Mouse (Mus musculus): ENCODE results near the gene Rin3.
A peak's percentile ranks its signal among the peaks of the same experiment; 100 is the strongest.
"Not testable (repeated sequence)": the region's sequence is repeated elsewhere in the genome, so short reads cannot be mapped to it uniquely, and the experiment has no call there.

Gene Rin3

GRCm38 (mm10) chr12:102282763-102283482, at the start of gene Rin3:
Gene Rin3 (plus strand): TSS chr12:102283048.
- peak; percentile 61 for DNase-seq (ENCODE audit: low read depth, low spot score)

- no peak for DNase-seq (ENCODE audit: low read depth, low spot score)
Observed at GRCm38 (mm10) chr12:102235551-102235950, 47.3 kb upstream of the Rin3 start.

GRCm38 (mm10) chr12:102236317-102236716, 46.5 kb upstream of the Rin3 start:
- DNase-seq (ENCODE audit: low read depth, low spot score): no peak

GRCm38 (mm10) chr12:102242076-102242722, 40.6 kb upstream of the Rin3 start:
- no peak for DNase-seq (ENCODE audit: low read depth, low spot score)

DNA sequence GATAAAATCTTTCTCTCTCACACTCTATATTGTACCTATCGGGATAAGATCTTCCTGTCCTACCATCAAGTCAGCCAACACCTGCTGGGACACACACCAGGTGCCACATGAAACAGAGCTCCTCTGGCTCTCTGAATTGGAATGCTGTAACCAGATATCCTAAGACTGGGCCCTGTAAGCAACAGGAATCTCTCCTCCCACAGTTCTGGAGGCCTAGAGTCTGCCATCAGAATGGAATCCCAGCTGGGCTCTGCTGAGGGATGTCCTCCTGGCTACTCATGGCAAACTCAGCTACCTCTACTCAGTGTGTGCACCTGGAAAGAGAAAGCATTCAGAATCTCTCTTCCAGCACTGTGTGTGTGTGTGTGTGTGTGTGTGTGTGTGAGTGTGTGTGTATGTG, 38.9 kb upstream of the Rin3 start:
- DNase-seq (ENCODE audit: low read depth, low spot score): no peak

- no peak for DNase-seq (ENCODE audit: low read depth, low spot score)
Observed at GRCm38 (mm10) chr12:102246226-102246625, 36.6 kb upstream of the Rin3 start.

- DNase-seq (ENCODE audit: low read depth, low spot score): no peak
Observed at GRCm38 (mm10) chr12:102248104-102248503, 34.7 kb upstream of the Rin3 start.

- no peak for DNase-seq (ENCODE audit: low read depth, low spot score)
Observed at GRCm38 (mm10) chr12:102250316-102250715, 32.5 kb upstream of the Rin3 start.

GRCm38 (mm10) chr12:102251070-102251469, 31.8 kb upstream of the Rin3 start:
- DNase-seq (ENCODE audit: low read depth, low spot score): no peak

DNA sequence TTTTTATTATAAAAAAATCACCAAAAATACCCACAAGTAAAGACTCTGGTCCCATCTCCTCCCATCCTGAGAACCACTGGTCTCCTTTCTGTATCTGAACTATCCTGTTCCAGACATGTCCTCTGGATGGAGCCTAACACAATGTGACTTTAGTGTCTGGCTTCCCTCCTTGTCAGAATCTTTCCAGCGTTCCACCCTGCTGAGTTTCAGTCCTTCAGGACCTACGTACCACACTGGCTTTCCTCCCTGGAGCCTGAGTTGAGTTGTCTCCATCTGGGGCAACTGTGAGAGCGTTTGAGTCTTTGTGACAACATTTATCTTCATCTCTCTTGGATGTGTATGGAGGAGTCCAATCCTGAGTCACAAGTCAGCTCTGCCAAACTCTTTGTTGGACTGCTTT, 30.9 kb upstream of the Rin3 start:
- DNase-seq (ENCODE audit: low read depth, low spot score): no peak

GRCm38 (mm10) chr12:102252525-102252924, 30.3 kb upstream of the Rin3 start:
- no peak for DNase-seq (ENCODE audit: low read depth, low spot score)

GRCm38 (mm10) chr12:102255012-102255411, 27.8 kb upstream of the Rin3 start:
- DNase-seq (ENCODE audit: low read depth, low spot score): peak; percentile 18

- DNase-seq (ENCODE audit: low read depth, low spot score): no peak
Observed at GRCm38 (mm10) chr12:102258522-102259112, 24.2 kb upstream of the Rin3 start.

DNA sequence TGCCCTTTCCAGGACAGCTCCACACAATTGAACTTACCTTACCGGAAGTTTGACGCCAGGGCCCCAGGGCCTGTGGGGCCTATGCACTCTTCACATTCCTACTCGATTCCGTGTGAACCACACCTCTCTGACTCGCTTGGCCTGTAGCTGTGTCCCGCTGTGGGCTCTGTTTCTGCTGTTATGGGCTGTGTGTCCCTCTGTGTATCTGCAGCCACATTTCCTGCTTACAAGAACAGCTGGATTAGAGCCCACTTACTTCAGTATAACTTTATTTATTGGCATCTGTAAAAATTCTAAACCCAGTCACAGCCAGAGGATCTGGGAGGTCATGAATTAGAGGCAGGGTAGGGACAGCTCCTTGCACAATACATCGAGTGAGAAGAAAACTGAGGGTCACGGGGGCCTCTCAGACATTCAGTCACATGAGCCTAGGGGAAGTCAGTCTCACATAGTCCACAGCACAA, 20.9 kb upstream of the Rin3 start:
- DNase-seq (ENCODE audit: low read depth, low spot score): no peak

DNA sequence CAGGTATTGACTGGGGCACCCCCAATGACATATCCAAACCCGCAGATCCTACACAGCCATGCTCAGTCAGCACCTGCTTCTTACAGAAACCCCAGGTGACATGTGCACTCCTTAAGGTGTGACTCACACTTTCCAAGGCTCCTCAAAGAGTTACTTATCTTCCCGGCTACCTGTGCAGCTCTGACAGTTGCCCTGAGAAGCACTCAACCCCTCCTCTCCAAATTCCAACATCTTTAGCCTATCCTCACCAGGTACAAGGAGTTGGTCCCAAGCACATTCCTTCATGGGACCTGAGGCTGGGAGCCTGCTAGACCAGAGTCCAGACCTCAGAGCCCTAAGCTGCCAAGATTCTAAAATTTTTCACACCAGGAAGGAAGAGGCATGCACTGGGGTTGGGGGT, 20.0 kb upstream of the Rin3 start:
- no peak for DNase-seq (ENCODE audit: low read depth, low spot score)

DNA sequence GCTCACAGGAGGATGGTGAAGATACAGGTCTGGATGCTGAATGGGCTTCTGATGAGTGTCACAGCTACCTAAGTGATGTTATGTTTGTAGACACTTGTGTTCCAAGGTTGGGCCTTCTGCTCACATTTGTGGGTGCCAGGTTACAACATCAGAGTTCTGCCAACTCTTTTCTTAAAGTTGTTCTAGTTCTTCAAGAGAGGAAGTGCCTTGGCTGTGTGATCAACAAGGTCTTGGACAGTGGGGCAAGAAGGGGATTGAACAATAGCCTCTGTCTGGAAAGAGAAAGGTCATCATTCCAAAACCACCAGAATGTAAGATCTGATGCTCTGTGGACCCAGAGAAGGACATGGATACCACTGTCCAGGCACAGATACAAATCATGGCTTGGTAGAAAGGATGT, 19.6 kb upstream of the Rin3 start:
- no peak for DNase-seq (ENCODE audit: low read depth, low spot score)

- no peak for DNase-seq (ENCODE audit: low read depth, low spot score)
Observed at GRCm38 (mm10) chr12:102266433-102266832, 16.4 kb upstream of the Rin3 start.

DNA sequence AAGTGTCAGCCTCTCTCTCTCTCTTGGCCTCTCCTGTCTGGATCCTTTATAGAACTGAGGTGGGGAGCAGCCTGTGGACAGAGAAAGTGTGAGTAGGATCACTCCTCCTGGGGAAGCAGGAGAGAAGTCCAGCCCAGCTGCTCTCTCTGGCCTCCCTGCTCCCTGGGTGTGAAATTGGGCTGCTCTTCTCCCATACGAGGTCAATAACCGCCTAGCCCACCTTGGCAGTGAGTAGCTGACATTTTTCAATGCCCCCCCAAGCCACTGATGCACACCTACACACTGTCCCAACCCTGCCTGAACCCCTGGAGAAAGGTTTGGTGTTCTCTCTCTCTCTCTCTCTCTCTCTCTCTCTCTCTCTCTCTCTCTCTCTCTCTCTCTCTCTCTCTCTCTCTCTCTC, 13.7 kb upstream of the Rin3 start:
- DNase-seq (ENCODE audit: low read depth, low spot score): no peak

- no peak for DNase-seq (ENCODE audit: low read depth, low spot score)
Observed at GRCm38 (mm10) chr12:102270776-102271405, 12.0 kb upstream of the Rin3 start.

DNA sequence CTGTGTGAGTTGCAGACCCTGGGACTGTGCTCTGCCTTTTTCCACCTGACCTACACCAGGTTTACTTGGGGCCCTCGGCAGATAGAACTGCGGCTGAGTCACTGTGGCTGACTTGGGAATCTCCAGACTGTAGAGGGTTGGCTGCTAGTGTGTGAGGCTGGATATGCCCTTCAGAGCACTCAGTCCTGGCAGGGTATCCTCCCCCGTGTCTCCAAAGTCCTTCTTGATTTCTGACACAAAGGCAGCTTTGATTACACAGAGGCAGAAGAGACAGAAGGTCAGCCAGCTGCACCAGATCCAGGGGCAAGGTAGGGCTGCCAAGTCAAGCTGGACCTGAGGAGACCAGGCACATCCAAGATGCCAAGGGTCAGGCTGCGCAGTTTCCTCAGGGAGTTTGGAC, 11.4 kb upstream of the Rin3 start:
- no peak for DNase-seq (ENCODE audit: low read depth, low spot score)

GRCm38 (mm10) chr12:102275833-102276443, 6.9 kb upstream of the Rin3 start:
- DNase-seq (ENCODE audit: low read depth, low spot score): no peak

- not testable (repeated sequence) for DNase-seq (ENCODE audit: low read depth, low spot score)
Observed at GRCm38 (mm10) chr12:102280290-102280689, 2.6 kb upstream of the Rin3 start.

Data from CD4-positive, CD25-positive, alpha-beta regulatory T cell, adult 2 months (primary cell).